Mouse (Mus musculus): ENCODE measurements around the gene Rab12.

The Rab12 gene

DNA sequence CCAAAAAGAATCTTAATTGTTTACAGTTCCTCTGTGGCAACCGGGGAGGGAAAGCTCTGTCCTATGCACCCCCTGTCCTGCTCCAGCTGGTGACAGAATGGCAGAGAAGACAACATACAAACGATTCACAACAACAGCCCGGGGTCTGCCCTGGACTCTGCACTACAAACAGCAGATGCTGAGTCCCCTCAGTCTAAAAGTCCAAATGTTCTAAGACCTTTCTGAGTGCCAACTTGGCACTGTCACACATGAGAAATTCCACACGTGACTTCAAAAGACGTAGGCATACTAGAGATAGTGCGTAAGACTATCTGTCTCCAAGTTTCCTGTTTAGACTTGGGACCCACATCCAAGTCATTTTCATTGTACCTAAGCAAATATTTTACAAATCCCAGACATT is 16.7 kb downstream of the Rab12 start:
- no peak for DNase-seq (ENCODE audit: low read depth)

DNA sequence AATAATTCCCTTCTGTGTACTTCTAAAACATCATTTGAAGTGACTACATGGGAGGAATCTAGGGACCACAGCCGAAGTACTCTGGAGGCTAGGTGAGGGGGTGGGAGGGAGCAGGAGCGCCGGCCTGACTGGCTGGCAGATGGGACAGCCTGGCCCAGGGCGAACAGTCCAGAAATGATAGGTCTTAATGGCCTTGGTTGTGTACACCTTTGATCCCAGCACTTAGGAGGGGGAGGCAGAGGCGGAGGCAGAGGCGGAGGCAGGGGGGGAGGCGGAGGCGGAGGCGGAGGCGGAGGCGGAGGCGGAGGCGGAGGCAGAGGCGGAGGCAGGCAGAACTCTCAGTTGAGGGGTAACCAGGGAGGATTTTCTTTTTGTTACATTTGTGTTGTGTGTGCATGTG is 20.9 kb downstream of the Rab12 start:
- DNase-seq (ENCODE audit: low read depth): no peak

DNA sequence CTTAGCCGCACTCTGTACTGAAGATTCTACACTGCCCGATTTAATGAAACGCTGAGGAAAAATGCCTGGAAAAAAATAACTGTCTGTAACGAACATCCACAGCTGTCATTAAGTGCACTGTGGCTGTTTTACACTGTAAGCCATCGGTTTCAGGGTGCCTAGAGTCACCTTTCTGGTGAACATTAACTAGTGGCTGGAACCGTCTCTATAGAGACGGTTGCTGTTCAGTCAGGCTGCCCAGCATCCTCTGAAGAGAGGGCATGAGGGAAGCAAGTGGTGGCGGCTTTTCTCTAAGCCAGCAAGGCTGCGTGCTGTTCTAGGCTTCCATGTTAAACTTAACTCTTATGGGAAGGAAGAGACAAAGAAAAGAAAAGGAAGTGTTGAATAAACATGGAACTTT is 22.9 kb downstream of the Rab12 start:
- no peak for DNase-seq (ENCODE audit: low read depth)

DNA sequence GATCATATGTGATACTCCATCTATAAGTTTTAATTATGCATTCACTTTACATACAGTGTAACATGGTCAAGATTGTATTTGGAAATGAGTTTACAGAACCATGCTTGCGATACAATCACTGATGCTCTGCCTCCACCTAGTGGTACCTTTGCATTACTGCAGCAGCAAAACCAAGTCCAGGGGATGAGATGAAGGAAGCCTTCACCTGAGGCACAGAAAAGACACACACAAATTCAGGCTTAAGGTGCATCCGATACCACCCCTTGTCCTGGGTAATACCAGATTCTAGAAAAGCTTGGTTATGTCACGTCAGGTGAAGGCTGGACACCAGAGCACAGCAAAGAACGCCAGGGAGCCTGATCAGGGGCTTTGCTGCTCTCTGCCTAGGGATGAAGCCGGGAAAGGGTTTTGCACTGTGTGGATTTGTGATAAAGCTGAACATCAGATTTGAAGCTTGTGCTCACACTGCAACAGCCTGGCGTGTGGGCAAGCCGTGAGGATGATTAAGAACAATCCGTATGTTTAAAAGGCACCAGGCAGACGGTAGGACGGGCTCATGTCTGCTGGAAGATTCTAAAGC is 29.4 kb downstream of the Rab12 start:
- DNase-seq (ENCODE audit: low read depth): peak; percentile 67

DNA sequence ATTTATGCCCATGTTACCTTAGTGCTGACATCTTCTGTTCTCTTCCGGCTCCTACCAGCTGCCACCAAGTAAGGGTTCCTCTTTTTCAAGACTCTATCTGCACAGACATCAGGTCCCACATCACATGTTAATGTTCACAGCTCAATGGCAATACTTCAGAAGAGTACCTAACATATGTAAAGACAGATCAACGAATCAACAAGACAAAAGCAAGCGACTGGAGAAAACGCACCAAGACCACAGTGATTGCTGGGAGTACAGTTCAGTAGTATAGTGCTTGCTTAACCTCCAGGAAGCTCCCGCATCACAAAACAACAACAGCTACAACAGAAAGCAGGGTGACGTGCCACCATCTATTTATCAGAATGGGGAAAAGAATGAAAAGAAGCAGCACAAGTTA is 33.0 kb downstream of the Rab12 start:
- DNase-seq (ENCODE audit: low read depth): no peak

DNA sequence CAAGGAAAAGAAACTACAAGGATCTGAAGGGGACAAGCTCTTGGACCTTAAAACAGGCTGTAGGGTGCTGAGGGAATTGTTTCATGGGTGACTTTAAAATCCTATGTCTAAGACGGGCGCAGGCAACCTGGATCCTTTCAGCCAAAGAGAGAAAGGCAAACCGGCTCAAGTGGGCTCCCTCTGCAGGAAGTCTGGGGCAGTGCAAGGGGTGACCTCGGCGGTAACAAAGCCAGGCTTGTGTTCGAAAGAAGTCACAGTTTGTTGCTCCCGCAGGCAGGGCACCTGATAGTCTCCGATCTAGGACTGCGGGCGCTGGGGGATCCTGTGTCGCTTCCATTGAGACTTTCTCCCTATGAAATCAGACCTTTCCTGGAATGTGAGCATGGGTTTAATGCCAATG is 33.8 kb downstream of the Rab12 start:
- DNase-seq (ENCODE audit: low read depth): peak; percentile 46

DNA sequence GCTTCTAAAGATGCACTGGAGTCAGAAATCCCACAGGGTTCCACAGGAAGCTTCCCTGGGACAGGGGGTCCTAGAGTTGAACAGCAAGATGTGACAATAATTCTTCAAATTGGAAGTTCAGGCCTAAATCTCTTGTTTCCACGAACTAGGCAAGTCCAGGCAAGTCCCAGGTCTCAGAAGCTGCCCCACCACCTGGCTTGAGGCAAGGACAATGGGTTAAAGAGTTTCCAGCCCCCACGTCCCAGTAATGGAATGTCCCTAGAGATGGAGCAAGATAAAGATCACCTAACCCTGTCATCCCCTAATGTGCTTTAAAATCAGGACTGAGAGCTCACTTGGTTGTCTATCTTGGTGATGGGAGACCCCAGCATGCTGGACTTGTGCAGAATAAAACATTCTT is 34.6 kb downstream of the Rab12 start:
- no peak for DNase-seq (ENCODE audit: low read depth)

DNA sequence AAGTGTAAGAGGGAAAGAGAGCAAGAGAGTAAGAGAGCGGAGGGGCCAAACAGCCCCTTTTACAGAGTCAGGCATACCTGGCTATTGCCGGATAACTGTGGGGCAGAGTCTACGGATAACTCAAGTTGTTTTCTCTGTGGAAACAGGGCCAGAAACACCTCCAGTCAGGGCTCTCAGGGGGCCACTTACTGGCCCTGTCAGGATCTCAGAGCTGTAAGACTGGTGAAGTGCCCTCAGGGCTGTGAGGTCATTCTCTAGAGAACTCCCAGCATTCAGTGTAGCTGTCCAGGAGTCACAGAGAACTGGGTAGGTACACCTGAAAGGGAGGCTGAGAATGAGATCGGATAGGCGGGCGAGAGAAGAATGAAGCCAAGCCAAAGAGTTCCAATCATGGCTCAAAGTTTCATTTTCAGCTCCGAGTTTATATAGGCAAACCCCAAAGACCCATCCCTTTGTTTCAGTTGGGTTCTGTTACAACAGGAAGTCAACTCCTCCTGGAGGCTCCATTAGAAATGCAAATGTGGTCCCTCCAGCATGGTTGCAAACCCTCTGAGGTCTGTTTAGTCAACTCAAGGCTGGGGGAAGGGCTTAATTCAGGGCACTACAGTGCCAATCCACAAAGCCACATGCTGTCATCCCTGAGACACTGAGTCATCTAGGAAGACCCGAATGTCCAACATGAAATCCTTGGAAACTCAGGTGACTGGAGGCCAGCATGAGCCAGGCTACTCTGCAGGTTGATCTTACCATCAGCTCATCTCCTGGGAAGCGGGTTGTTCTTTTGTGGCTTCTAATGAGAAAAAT is 35.7 kb downstream of the Rab12 start:
- no peak for DNase-seq (ENCODE audit: low read depth)

DNA sequence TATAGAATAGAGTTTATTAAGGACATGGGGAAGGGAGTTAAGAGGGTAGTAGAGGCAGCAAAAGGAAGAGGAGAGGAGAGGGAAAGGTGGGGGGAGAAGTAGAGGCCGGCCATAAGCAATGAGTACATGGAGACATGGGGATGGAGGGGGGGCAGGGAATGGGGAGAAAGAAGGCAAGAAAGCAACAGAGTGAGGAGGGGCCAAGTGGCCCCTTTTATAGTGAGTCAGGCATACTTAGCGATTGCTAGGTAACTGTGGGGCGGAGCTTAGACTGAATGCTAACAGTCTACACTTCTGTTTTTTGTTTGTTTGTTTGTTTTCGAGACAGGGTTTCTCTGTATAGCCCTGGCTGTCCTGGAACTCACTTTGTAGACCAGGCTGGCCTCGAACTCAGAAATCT is 38.2 kb downstream of the Rab12 start:
- DNase-seq (ENCODE audit: low read depth): no peak

DNA sequence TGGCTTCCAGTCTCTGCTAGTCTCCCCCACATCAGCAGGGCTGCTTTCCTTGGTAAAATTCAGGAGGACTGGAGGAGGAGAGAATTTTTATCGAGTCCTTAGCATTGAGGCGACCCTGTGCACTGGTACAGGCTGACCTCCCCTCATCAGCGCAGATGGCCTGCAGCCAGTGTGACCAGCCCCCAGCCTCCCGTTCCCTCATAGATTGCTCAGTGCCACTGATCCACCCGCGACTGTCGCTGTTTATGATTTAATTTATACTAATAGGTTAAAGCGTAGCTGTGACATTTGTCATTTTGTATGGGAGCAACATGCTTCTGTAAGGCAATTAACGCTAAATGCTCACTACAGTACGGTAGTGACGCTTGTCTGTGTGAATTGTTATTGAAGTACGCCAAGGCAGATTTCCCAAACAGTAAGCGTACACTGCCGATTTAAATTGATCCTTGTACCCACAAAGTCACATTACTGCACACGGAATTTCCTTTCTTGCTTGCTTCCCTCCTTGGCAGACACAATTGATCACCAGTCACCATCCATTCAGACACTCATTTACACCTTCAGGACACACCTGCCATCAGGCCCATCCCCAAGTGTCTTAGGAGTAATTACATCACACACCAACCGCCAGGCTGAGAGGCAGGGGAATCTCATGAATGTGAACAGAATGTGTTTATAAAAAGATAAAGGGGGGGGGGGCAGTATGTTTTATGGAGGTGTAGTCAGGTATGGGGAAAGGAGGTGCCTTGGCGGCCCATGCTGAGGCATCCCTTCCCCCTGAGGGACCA is 38.8 kb downstream of the Rab12 start:
- DNase-seq (ENCODE audit: low read depth): no peak

DNA sequence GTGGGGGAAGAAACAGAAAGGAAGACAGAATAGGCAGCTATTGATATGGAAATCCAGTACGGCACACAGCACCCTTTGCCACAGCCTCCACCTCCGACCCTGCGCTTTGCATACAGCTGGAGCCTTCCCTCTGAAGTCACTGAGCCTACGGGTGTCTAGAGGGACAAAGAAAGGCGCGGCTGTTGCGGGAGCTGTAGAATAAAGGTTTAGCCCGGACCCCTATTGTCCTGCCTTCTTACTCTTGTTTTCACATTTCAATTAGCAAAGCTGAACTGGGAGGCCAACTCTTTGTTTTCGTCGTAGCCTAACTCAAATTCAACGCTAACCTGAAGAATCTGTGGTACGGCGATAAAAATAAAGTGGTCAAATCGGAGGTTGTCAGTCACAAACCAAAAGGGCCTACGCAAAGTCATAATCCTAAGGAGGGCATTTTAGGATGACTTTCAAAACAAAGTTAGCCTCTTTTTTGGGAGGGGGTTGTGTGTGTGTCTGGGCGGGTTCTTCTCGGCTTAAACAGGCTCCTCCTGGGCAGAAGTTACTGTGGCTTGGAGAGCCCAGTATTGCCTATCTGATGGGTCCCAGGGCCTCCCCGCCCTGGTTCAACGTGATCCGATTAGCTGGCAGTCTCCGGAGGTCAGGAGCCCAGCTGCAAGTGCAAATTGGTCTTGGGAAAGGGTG is 39.6 kb downstream of the Rab12 start:
- DNase-seq (ENCODE audit: low read depth): no peak

DNA sequence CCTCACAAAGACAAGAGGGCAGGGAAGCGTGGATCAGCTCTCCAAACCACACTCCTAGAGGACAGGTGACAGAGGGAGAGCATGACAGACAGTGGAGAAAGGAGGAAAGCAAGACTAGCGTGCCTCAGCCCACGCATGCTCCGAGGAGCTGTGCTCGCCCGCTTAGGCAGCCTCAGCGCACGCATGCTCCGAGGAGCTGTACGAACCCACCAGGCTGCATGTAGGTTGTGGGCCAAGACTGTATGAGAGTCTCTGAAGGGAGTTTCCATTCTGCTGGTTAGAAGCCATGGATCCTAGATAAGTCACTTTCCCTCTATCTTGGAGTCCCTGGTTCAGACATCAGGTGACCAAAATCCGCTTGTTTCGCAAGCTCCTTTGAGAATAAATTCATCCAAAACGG is 40.2 kb downstream of the Rab12 start:
- no peak for DNase-seq (ENCODE audit: low read depth)

DNA sequence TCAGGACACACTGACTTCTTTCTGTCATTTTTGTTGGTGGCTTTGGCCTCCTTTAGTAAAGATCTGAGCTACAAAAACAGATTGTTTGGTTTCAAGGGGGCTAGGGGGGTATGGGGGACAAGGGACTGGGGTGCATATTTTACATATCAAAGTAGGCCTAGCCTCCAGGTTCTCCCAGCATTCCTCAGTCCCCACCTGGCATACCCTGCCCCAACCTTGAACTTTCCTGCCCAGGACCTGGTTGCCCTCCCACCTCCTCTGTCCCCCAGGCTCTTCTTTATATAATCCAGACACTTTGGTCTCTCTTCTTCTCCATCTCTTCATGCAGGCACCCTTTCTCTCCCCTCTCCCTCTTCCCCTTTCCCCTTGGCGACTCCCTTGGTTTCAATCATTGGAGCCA is 46.3 kb downstream of the Rab12 start:
- DNase-seq (ENCODE audit: low read depth): no peak

DNA sequence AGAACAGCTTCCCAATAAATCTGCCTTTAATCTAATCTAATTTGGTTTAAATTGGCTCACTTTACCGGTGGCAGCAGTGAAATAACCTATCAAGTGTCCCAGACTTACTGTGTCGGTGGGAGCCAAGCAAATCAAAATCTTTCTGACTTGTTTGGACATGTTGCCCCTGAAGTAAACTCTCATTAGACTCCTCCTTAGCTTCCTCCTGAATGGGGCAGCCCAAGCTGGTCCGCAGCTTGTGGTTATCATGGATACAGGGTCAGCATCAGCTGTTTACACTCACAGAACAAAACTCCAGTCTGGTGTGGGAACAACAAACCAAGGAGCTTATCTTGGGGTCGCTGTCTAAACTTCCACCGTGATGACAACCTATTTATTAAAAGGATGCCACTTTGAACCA is 47.8 kb downstream of the Rab12 start:
- no peak for DNase-seq (ENCODE audit: low read depth)

DNA sequence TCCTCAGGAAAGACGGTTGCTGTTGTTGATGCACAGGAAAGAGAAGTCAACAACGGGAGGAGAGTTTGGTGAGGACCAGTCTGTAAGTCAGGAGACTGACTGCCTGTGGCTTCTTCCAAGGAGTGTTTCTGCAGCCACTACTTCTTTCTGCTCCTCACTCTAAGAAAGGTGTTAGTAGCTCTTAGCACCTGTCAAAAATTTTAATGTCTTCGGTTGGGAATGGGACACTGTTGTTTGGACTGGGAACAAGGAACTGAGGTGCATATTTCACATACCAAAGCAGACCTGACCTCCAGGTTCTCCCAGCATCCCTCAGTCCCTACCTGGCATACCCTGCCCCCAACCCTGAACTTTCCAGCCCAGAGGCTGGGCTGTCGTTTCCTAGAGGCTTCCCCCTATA is 48.3 kb downstream of the Rab12 start:
- no peak for DNase-seq (ENCODE audit: low read depth)

DNA sequence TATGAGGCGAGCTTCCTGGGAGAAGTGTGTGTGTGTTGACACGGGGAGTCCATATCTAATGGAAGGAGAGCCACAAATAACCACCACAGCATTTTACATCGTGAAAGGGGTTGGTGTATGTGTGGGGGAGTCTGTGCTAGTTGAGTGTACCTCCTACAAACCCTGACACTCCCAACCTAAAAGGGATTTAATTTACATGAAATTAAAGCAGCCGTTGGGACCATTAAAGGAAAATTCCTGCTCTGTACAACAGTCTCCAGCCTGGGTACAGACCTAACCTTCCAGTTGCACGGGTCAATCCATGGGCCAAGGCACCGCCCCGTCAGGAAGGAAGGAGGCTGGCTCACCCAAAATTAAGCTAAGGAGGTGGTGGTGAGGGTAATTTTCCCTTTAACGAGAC is 49.5 kb downstream of the Rab12 start:
- no peak for DNase-seq (ENCODE audit: low read depth)

DNA sequence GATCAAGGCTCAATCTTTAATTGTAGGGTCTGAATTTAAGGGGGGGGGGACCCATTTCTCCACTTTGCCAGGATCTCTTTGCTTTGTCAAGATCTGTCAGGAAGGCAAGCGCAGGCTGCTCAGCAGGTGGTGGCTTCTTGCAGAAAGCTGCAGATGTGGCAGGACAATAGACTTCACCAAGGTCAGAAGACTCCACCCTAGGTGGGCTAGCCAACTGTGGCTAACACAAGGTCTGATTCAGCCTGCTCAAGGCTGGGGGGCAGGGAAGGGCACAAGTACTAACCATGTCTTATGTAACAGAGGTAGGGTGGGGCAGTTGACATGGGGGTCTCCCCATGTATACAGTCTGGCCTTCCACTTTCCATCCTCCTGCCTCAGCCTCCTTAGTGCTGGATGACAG is 62.3 kb downstream of the Rab12 start:
- DNase-seq (ENCODE audit: low read depth): no peak

DNA sequence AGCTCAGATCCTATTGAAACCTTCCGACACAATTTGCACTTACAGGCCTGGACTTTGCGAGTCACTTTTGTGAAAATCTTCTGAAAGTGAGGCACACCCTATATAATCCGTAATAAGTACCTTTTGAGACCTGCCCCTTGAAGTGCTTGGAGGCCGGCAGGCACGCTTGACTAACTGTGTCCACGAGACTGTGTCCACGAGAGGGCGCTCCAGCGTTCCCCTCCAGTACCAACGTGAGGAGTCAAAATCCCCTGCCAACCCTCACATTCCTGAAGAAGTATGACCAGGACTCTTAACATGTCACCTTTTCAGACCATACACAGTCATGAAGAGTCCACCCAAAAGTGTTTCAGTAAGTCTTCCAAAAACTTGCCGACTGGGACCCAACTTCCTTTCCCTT is 68.4 kb downstream of the Rab12 start:
- no peak for DNase-seq (ENCODE audit: low read depth)

DNA sequence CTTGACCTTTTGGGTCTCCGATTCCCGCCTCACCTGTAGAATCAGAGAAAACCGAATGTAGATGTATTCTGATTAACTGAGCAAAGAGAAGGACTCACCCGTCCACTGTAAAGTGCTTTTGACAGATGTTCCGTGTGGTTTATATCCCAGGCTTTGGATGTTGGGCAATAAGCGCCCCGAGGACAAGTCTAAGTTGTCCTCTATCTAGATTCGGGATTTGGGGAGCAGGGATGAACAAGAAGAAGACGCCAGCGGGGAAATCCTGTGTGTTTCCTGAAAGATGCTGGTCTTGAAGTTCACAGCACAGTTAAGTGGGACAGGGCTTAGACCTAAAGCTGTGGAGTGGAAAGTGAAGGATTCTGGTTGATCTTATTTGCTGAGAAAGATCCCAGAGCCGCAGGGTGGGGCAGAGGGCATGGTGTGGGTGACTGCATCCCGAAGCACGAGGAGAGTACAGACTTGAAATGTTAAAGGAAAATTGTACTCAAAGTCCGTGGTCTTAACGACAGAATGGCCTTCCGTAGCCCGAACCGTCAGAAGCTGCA is 68.9 kb downstream of the Rab12 start:
- no peak for DNase-seq (ENCODE audit: low read depth)

DNA sequence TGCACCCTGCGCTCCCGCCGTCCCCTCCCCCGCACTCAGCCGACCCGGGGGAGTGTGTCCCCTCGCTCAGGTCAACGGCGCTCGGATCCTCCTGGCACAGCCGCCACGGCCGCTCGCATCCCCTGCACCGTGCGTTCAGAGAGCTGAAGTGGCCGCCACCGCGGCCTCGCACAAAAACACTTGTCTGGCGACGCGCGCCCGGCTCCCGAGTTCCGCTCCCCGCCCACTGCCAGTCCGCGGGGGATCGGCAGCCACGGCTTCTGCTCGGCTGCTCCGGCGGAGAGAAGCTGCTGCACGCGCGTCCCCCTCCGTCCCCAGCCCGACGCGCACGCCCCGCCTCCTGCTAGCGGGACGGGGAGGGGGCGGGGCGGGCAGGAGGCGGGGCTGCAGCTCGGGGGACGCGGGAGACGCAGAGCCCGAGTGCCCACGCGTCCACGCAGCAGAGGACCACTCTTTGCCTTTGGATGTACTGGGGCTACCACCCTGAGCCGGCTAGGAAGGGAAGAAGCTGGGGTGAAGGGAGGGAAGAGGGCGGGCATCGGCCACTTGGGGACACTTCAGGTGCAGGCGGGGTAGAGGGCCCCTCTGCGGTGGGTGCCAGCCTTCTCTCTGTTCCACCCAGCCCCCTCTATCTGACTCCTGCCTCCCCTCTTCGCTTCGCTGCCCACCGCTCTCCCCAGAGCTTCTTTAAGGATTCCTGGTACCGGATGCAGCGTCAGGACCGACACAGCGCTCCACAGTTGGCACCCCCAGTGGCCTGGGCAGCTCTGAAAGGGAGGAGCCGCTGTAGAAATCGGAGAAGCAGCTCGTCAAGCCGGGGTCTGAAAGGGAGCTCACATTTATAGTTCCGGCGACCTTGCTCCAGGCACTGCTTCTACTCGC is 69.8 kb downstream of the Rab12 start, which contains the start of gene Mtcl1:
Gene Mtcl1, minus strand, starts transcription at position 291 of the 882 bp plus-strand sequence.
- no peak for DNase-seq (ENCODE audit: low read depth)

Data from 416B (cell line).